Mouse (Mus musculus): Measurements from ENCODE around the gene Sdad1. TPM values are rescaled to one million over a fixed set of nuclear protein-coding genes. Genes with fewer than 3 reads are reported as not detected.

Sdad1 gene
- polyA plus RNA-seq, 1 experiment, result 5.1 TPM

- no peak for TF ChIP-seq FLI1 (IDR thresholded peaks at IDR 0.05; ENCODE audit: low read length)
- TF ChIP-seq GATA1 (IDR thresholded peaks at IDR 0.05; ENCODE audit: borderline replicate concordance, low read length), result no peak
- peaks cover 67% of the 10 kb centered on the region for H3K4me1 ChIP-seq
- peaks cover 42% of the 10 kb centered on the region for H3K27me3 ChIP-seq (replicated peaks)
Observed at GRCm38 (mm10) chr5:92248614-92249013, 61.7 kb downstream of the Sdad1 start.

GRCm38 (mm10) chr5:92245483-92245882 is 64.8 kb downstream of the Sdad1 start:
- H3K27me3 ChIP-seq (replicated peaks), result peaks cover 51% of the 10 kb centered on the region
- TF ChIP-seq FLI1 (IDR thresholded peaks at IDR 0.05; ENCODE audit: low read length), result peak; percentile 73; the same call in 1 of the 2 replicates
- TF ChIP-seq GATA1 (IDR thresholded peaks at IDR 0.05; ENCODE audit: borderline replicate concordance, low read length), result no peak; the same call in 2 of the 3 replicates
- H3K9me3 ChIP-seq, result peaks cover 47% of the 10 kb centered on the region
- H3K36me3 ChIP-seq (replicated peaks; ENCODE audit: low read length), result peaks cover 56% of the 10 kb centered on the region
- H3K4me1 ChIP-seq, result peaks cover 65% of the 10 kb centered on the region
- peak overlapping the region; percentile 84 for H3K4me3 ChIP-seq (replicated peaks)

More at GRCm38 (mm10) chr5:92248614-92249013, 61.7 kb downstream of the Sdad1 start:
- H3K4me3 ChIP-seq (replicated peaks), result peak overlapping the region; percentile 46
- peaks cover 49% of the 10 kb centered on the region for H3K9me3 ChIP-seq
- peaks cover 39% of the 10 kb centered on the region for H3K36me3 ChIP-seq (replicated peaks; ENCODE audit: low read length)

- Histone ChIP-seq H3K36me3 (replicated peaks; ENCODE audit: low read length) (peaks cover 50% of the 10 kb centered on the region), H3K4me3 (replicated peaks) (peak overlapping the region; percentile 84), H3K27me3 (replicated peaks) (peaks cover 47% of the 10 kb centered on the region), H3K4me1 (peaks cover 67% of the 10 kb centered on the region), H3K9me3 (peaks cover 41% of the 10 kb centered on the region)
- no peak for TF ChIP-seq FLI1 (IDR thresholded peaks at IDR 0.05; ENCODE audit: low read length)
- TF ChIP-seq GATA1 (IDR thresholded peaks at IDR 0.05; ENCODE audit: borderline replicate concordance, low read length), result no peak
Observed at GRCm38 (mm10) chr5:92244900-92245299, 65.4 kb downstream of the Sdad1 start.

GRCm38 (mm10) chr5:92240769-92241168 is 69.5 kb downstream of the Sdad1 start:
- Histone ChIP-seq H3K4me3 (replicated peaks) (no peak overlapping the region), H3K9me3 (peaks cover 22% of the 10 kb centered on the region), H3K36me3 (replicated peaks; ENCODE audit: low read length) (peaks cover 29% of the 10 kb centered on the region), H3K27me3 (replicated peaks) (peaks cover 45% of the 10 kb centered on the region), H3K4me1 (peaks cover 48% of the 10 kb centered on the region)
- TF ChIP-seq FLI1 (IDR thresholded peaks at IDR 0.05; ENCODE audit: low read length), result no peak
- no peak for TF ChIP-seq GATA1 (IDR thresholded peaks at IDR 0.05; ENCODE audit: borderline replicate concordance, low read length)

GRCm38 (mm10) chr5:92239333-92240232 is 70.7 kb downstream of the Sdad1 start:
- Histone ChIP-seq H3K27me3 (replicated peaks) (peaks cover 49% of the 10 kb centered on the region), H3K9me3 (peaks cover 22% of the 10 kb centered on the region), H3K4me1 (peaks cover 48% of the 10 kb centered on the region), H3K36me3 (replicated peaks; ENCODE audit: low read length) (peaks cover 27% of the 10 kb centered on the region), H3K4me3 (replicated peaks) (peak overlapping the region; percentile 75)
- no peak for TF ChIP-seq GATA1 (IDR thresholded peaks at IDR 0.05; ENCODE audit: borderline replicate concordance, low read length)
- no peak for TF ChIP-seq FLI1 (IDR thresholded peaks at IDR 0.05; ENCODE audit: low read length)

GRCm38 (mm10) chr5:92234939-92235557 is 75.2 kb downstream of the Sdad1 start:
- Histone ChIP-seq H3K9me3 (no peaks in the 10 kb centered on the region), H3K36me3 (replicated peaks; ENCODE audit: low read length) (no peaks in the 10 kb centered on the region), H3K27me3 (replicated peaks) (peaks cover 46% of the 10 kb centered on the region), H3K4me1 (peaks cover 31% of the 10 kb centered on the region), H3K4me3 (replicated peaks) (no peak overlapping the region)
- TF ChIP-seq GATA1 (IDR thresholded peaks at IDR 0.05; ENCODE audit: borderline replicate concordance, low read length) (no peak), FLI1 (IDR thresholded peaks at IDR 0.05; ENCODE audit: low read length) (no peak)

Other genes with a start within 250 kb of the Sdad1 start
- 3.8 and 11.5 TPM in 2 replicates for gene G3bp2, start 226.8 kb downstream of the Sdad1 start, polyA plus RNA-seq (2012; ENCODE audit: insufficient read depth, low replicate concordance)
- 24.1 and 49.3 TPM in 2 replicates for gene Uso1, start 172.5 kb downstream of the Sdad1 start, polyA plus RNA-seq (2012; ENCODE audit: insufficient read depth, low replicate concordance)
- not detected in 2 replicates for gene U90926, start 95.1 kb downstream of the Sdad1 start, polyA plus RNA-seq (2012; ENCODE audit: insufficient read depth, low replicate concordance)
- 0.37 TPM in 1 of 2 replicates, not detected in the other for gene Ppef2, start 54.2 kb downstream of the Sdad1 start, polyA plus RNA-seq (2012; ENCODE audit: insufficient read depth, low replicate concordance)
- 5.5 and 6.1 TPM in 2 replicates for gene Naaa, start 32.3 kb downstream of the Sdad1 start, polyA plus RNA-seq (2012; ENCODE audit: insufficient read depth, low replicate concordance)
- gene Cxcl9, start 17.6 kb upstream of the Sdad1 start, polyA plus RNA-seq (2012; ENCODE audit: insufficient read depth, low replicate concordance), result not detected in 2 replicates
- gene Art3, start 21.3 kb upstream of the Sdad1 start, polyA plus RNA-seq (2012; ENCODE audit: insufficient read depth, low replicate concordance), result not detected in 2 replicates
- not detected in 2 replicates for gene Cxcl10, start 38.4 kb upstream of the Sdad1 start, polyA plus RNA-seq (2012; ENCODE audit: insufficient read depth, low replicate concordance)
- gene Nup54, start 124.7 kb upstream of the Sdad1 start, polyA plus RNA-seq (2012; ENCODE audit: insufficient read depth, low replicate concordance), result 3.1 TPM in 1 of 2 replicates, not detected in the other
- 4.8 and 6.0 TPM in 2 replicates for gene Scarb2, start 196.4 kb upstream of the Sdad1 start, polyA plus RNA-seq (2012; ENCODE audit: insufficient read depth, low replicate concordance)
- not detected in 2 replicates for gene Fam47e, start 244.6 kb upstream of the Sdad1 start, polyA plus RNA-seq (2012; ENCODE audit: insufficient read depth, low replicate concordance)

All from megakaryocyte, embryonic 14.5 days (primary cell).